Mouse (Mus musculus) gonadal fat pad, adult 2 months (tissue): Measurements from ENCODE around the gene Rora. TPM values are rescaled to one million over a fixed set of nuclear protein-coding genes. Genes with fewer than 3 reads are reported as not detected.

Experiments used
- DNase-seq: peaks from one replicate; pipeline ENCODE4 v3.0.0-alpha.2; 2012; ENCODE audit warnings: low read depth
- polyA plus RNA-seq: library from polyadenylated mRNA; depleted of rRNA; stranded (reverse); fragments of >200 nt; gene quantifications from 2 replicates; pipeline ENCODE4 v1.2.3, GENCODE M21; 2012

The Rora gene
- polyA plus RNA-seq, 1 experiment: 8.2 TPM

DNA sequence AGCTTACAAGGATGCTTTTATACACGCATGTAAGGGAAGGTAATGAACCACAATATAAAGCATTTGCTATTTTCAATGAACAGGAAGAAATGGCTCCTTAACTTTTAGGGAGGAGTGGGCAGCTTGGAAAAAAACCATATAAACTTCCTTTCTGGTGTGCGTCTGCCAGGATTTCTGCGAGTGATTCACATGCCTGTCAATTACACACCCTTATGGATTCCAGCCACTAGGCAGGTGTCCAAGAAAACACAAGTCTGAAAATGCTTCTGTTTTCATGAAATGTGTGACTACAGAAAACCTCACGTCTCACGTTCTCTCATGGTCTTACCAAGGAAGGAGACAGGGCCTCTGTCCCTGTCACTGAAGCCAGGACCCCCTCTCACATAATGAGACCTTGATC lies 560.2 kb downstream of the Rora start:
- DNase-seq: no peak

DNA sequence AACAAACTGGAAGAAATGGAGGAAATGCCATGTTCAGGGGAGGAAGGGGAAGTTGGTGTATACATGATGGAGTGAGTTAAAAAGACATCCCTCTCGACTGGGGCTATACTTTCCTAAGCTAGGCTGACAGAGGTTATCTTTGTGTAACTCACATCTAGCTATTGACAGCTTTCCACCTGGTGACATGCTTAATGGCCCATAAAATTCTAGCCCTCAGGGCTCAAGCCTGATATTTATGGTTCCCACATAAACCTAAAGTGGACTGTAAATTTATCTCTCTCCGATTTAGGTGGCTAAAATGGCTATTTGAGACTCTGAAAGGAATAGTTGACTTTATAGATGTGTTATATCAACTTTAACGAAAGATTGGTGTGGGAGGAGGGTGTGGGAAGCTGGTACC lies 571.3 kb downstream of the Rora start:
- DNase-seq: no peak

DNA sequence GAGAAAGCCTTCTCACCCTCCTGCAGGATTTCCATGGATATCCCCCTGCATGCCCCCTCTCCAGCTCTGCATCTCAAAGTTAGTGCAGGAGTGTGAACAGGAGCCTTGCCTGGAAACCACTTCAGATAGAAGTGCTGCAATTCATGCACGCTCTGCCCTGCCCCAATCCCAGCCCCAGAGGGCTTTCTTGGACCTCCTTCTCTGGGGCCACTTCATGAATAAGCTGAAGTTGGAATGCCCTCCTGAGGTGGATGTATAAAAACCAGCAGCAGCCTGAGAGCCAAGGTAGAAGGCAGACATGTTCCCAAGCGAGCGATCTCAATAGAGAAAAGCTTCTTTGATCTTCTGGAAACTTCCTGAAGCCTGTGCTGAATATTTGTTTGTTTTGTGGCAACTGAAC lies 572.8 kb downstream of the Rora start:
- no peak for DNase-seq

DNA sequence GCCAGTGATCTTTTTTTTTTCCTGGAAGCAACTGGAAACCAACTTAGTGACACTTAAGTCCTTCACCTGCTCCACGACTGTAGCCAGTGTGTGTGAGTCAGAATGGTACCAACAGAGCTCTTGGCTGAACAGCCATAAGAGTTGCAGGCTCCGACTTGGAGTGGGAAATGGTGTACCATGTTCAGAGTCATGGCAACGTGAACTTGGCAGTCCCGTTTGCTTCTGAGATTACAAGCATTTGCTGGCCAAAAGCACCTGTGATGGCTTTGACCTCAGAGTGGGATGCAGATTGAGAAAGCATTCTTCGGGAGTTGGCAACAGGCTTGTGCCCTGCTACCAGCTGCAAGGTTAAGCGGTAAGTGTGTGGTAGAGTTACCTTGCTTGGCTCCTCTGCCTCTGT lies 574.2 kb downstream of the Rora start:
- DNase-seq: no peak

DNA sequence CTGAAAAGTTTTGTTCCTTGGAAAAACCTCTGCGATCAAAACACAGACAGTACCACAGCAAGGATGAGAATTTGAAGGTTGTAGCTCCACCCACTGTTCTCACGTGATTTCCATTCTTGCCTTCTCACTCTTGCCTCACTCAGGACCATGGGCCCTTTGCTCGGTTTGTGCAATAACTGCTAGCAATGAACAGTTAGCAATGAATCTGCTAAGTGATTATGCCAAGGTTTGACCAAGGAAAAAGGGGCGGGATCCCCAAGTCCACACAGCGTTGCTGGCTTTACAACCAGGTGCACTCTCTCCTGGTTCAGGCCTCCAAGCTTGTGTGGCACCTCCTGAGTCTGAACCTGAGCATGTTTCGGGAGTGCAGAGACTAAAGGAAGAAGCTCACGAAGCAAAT lies 576.3 kb downstream of the Rora start:
- DNase-seq: no peak

DNA sequence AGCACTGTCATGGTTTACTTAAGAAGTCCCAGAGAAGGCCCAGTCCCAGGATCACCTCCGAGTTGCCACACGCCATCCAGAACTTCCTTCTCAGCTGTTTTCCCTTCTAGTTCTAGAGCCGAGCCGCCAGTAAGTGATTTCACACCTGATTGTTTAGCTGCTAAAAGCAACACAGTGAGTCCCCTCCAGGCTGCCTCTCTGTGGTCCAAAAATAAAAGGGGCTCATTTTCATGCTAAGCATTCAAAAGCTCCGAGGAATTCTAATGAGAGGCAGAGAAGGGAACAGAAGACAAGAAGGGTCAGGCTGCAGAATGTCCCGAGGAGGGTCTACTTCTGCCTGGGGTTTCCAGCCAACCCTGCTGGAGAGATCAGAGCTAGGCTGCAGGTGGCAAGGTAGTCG lies 580.9 kb downstream of the Rora start:
- no peak for DNase-seq

DNA sequence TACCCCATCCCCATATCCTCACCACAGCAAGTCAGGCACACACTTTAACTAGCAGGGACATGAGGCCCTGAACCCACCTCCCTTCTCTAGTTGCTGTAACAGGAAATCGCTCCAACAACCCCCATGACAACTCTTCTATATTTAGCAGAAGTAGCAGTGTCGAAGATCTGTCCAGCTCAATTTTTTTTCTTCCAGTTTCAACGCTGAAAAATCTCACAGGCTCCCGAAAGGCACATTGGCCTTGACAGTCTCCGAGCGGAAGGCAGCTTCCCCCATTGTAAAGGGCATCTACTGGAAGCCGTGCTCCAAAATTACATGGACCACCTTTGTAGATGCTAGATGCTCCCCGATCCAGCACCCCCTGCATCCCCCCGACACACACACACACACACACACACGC lies 583.7 kb downstream of the Rora start:
- DNase-seq: no peak

DNA sequence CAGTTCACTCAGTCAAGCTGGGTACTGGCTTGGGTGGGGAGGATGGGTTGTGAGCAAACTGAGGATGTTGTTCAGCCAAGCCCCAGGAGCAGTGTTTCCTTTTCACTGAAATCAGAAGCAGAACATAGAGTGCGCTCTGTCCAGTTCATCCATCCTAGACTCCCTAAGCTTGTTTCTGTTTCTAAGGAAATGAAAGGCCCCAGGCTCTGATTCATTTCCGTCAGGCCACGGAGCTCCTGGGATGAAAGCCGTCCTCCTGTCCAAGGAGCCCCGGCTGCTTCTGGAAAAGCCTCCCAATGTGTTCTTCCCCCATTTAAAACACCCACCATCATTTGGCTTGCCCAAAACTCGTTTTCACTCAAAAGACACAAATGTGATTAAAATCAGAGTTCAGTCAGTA lies 589.0 kb downstream of the Rora start:
- no peak for DNase-seq

DNA sequence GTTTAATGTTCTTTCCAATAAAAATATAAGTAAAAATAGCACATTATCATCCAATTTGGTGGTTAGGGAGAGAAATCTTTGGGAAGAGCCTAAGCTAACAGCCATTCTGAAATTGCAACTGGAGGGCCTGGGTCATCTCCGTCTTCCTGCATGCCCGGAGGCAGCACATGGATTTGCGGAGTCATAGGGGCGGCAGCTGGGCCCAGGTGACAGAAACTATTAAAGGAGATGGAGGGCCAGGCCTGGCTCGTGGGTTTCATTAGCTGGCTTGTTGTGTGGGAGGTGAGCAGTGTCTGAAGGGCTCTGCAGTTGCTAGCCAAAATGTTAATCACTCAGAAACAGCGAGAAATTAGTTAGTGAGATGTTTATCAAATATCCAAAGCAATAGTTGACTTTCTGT lies 590.0 kb downstream of the Rora start:
- DNase-seq: no peak

DNA sequence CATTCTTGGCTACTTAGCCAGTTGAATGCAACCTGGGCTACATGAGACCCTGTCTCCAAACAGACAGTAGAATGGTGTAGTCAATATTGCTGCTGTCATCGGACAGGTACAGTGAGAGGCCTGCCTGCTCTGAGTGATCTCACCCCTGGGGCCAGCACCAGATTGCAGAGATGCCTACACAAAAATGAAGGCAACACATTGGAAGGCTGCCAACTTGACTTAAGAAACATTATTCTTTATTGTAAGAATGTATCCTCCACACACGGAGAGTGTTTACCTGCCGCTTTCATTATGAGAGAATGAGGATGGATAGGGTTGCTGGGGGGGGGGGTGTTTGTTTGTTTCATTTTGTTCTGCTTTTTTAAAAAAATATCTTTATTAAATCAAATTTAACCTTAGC lies 592.6 kb downstream of the Rora start:
- no peak for DNase-seq

DNA sequence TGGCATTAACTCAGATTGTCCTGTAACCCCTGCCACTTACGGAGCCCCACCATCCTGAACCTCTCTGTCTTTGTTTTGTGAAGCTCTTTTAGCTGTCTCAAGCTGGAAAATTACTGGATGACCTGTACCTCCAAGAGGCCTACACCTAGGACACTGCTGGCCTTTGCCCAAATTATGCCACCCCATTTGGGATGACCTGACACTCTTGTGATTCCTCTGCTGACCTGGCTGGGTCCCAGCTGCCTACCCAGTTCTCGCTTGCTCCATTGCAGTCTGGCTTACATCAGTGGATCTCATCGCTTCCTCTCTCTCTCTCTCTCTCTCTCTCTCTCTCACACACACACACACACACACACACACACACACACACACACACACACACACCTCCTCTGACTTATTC lies 596.0 kb downstream of the Rora start:
- DNase-seq: no peak

DNA sequence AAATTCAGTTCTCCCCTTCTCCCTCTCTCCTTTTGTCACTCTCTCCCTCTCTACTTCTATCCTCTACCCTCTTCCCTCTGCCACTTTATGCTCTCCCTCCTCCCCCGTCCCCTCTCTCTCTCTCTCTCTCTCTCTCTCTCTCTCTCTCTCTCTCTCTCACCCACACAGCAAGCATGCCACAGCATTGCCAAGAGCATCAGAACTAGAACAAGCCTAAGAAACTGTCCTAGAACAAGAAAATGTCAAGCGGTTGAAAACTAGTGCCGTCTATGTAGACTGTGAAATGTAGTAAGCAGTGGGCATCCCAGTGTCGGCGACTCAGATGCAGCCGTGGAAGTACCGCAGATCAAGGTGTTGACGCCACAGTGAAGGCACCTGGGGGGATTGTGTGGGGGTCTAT lies 596.7 kb downstream of the Rora start:
- DNase-seq: no peak

DNA sequence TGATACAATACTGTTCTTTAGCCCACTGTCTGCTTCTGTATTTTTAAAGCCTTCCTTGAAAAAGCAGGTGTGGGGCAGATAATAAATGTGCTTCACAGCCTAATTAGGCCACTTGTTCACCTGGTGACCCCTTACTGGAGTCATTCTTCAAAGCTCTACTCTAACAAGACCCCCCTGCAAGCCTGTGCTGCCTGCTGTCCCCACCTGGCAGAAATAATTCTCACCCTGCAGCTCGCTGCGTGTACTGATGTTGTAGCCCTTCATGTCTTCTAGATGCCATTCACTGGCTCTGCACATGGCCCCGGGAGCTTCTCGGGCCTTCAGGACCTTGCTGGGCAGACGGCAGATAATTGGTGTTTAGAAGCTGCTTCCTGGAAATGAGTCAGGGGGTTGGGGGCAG lies 604.9 kb downstream of the Rora start:
- DNase-seq: no peak

DNA sequence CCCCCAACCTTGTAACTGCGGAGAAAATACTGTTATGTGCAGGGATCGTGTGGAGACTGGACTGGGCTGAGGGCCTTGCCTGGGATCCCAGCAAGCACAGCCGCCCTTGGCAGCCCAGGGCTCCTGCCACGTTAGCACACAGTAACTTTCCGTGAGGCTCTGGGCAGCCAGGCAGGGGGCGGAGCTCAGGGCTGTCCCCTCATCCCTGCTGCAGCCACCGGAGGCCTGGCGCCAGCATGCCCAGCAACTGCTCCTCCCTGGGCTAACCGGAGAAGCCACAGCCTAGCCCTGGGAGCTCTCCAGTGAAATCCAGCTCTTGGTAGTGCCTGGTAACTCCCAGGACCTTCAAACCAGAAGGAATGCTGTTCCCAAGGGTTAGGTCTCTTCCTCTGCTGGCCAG lies 605.8 kb downstream of the Rora start:
- DNase-seq: no peak

DNA sequence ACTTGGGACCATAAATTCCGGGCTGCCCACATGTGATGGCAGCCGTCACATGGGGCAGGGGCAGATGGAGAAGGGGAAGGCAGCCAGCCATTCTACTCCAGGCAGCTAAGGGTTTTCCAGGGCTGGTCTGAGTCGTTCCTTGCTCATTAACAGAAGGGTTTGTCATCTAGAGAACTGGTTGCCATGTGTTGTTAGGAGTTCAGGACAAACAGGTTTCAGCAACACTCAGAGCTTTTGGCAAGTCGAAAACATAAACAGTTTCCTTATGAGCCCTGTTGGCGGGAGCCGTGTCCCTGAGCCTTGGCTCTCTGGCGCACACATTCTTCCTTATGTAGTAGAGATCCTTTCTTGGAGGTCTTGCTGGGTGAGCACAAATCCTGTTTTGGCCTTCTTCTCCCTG lies 611.6 kb downstream of the Rora start:
- DNase-seq: no peak

DNA sequence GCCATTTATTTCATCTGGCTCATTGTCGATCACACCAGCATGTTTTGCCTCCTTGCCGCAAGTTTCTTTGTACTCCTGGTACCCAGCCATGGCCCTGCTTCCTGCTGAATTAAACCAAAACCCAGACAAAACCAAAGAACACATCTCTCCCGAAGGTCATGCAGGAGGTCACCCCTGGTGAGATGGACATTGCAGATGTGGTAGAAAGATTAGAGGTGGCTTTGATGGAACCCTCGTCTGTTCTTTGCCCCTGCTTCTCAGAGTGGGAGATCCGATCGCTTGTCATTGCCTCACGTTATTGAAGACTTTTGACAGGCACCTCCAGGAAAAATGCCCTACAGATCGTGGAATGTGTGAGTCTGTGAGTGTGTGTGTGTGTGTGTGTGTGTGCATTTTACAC lies 616.8 kb downstream of the Rora start:
- DNase-seq: no peak

DNA sequence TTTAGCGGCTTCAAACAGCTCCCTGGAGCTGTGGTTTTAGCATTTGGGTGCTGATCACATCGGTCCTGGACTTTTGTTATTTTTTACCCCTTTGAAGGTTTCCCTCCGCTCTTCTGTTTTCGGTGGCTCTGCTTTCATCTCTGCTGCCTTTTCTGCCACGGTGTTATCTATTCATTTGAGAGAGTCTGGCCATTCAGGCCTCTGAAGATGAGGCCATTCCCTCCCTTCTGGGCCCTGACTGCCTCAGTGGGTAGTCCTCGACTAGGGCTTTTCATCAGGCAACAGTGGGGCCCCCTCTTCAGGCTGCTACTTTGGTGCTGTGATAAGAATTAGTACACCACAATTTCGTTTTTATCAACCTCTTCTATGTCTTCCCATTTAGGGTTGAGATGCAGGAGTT lies 617.3 kb downstream of the Rora start:
- no peak for DNase-seq

DNA sequence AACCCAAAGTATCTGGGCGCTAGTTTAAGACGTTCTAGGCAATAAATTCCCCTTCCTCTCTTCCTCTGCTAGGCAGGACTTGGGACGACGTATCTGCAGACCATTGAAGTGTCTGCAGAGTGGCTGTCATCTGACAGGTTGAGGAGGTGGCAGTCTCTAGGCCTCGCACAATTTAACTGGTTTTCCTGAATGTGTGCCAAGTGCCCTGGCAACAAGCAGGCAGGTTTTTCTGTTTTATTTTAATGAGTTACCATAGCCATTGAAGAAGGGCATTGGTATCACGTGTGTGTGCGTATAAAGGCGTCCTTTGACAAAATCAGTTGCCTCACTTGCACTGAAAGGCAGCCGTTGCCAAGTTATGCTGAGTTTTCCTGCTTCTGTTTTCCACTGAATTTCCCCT lies 619.3 kb downstream of the Rora start:
- no peak for DNase-seq

DNA sequence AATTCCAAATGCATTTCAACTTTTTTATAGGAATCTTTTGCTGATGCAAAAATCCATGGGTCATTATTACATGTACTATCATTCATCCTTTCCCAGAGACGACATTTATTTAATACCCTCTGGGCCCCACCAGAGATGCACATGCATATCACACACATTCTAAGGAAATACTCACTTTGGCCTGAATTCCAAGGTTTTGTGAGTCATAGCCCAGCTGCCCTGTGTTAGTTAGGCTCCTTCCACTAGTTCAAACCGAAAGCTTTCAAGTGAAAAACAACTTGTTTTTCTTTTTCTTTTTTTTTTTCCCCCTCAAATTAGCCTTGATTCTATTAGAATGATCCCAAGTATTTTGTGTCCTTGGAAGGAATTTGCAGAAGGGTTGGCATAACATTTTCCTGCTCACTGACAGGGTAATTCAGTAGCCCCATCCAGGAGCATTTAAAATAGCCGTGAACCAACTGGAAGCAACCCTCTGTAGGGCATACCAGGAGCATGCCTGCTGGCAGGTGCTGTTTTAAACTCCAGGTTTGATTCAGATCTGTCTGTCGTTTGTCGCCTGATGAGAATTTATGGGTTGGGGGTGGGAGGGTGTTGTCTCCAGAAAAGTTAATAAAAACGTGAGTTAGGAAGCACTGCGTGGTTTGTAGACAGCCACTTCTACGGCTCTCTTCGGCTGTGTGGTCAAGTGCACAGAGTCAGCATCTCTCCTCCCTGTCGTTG lies 621.3 kb downstream of the Rora start:
- no peak for DNase-seq

DNA sequence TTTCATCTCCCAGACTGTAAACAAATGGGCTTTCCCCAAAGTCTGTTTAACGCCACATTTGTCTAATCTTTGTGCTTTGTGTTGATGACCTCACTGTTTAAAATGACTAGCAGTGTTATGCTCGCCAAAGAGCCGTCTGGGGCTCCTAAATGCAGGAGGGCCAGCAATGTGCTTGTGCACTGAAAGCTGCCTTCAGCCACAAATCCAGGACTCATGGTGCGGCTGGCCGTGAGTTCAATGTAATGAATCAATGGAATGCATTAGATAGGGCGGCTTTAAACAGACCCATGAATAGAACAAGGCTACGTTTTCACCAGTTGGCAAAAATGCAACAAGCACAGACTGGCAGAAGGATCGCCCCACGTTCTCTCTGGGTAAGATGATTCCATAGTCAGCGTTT lies 623.7 kb downstream of the Rora start:
- no peak for DNase-seq

DNA sequence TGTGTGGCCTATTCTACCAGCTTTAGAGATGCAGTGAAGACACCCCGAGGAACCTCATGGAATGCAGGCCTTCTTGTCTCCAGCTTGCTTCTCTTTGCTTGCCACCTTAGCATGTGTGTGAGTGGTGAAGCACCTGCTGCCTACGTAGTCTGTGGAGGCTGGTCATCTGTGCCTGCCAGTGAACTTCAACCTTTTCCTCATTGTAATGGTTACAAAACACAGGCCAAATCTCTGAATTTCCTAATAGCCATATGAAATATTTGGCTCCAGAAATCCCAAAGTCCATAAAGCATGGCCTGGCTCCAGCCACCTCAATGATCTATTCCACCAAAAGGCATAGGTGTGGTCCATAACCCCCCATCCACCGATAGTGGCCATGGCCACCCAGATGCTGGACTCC lies 631.4 kb downstream of the Rora start:
- DNase-seq: no peak

DNA sequence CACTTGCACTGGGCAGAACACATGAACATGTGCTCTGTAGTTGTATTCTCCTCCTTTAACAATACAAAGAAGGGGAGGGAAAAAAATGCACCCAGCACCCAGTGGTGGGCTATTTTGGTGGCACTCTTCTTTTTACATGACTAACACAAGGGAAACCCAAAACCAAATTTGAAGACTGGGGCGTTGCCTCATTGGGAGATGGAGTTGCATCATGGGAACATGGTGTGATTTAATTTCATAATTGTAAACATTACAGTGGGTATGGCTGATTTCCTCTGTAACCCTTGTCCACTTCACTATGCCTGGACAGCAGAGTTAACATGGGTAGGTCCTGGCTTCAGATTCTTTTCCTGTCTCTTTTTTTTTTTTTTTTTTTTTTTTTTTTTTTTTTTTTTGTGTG lies 634.5 kb downstream of the Rora start:
- no peak for DNase-seq

DNA sequence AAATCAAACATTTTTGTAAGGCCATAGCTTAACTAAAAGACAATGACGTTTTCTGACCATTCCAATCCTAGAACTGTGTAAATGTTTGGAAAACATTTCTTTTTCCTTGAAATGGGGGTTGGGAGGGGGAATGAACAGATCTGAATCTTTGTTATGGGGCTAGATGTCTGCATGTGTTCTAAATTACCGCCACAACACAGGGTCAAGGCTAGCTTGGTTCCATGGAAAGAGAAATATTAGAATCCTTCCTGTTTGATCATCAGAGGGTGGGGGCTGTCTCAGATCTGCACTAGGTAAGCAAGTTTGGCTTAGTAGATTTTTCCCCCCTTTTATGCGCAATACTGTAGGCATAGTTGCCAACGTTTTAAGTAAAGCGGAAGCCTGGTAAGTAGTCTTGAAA lies 635.0 kb downstream of the Rora start:
- no peak for DNase-seq
